8 mouse cellular contexts compared by ENCODE assay signal in the genomic region with DNA sequence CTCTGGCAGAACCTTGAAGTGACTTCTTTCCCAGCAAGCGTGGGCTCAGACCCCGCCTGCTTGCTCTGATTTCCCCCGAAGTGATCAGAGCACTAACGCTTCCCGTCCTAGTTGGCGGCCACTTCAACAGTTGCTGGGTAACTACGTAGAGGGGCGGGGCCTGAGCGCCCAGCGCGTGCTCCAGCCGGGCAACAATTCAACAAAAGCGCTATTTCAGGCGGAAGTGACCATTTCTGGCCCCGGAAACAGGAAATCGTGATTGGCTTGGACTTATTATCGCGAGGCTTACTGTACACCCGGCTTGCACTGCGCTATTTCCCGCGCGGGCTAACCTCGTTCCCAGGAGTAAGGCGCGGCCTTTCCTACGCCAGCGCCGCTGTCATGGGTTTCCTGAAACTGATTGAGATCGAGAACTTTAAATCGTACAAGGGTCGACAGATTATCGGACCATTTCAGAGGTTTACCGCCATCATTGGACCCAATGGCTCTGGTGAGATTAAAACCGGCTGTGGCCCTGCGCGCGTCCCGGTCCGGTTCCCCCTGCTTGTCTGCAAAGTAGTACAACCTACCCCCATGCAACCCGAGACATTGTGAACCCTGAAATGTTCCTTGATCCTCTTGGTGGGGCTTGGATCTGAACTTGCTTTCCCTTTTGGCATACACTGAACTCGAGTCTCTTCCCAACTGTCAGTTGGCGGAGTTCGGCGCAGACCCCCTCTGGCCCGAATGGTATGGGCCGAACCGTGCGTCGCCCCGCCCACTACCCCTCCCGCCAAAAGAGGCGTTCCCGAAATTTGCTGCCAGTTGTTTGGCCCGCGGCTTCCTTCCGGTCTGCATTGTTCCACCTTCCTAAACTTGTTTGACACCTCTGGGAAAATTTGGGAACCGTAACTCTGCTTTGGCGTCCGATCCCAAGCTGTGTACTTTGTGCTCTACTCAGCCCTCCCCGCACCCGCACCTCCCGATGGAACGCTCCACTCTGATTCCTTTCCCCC. TPM values are rescaled to one million over a fixed set of nuclear protein-coding genes. Genes with fewer than 3 reads are reported as not detected.
A peak's percentile ranks its signal among the peaks of the same experiment; 100 is the strongest.
DNase-seq lines count a peak whose midpoint lies in the region; ATAC-seq lines count a peak whose summit lies in the region.

TSS of gene Ribc1 (minus strand) at position 145 of the 995 bp plus-strand sequence.
TSS of gene Smc1a (plus strand) at position 278 of the 995 bp plus-strand sequence.

- H3K4me1 ChIP-seq in intestine, embryonic 14.5 days (replicated peaks; ENCODE audit: control insufficient read depth, insufficient read depth, low read length), result no peaks in the 10 kb centered on the region

- H3K27me3 ChIP-seq in intestine, embryonic 14.5 days (replicated peaks; ENCODE audit: control insufficient read depth, insufficient read depth, low read length), result 0 out of 2 replicates have a peak, but pooled peaks cover 3% of the 10 kb centered on the region

- DNase-seq in adipocyte (ENCODE audit: low spot score), result peak; percentile 97
- peak; percentile 94 for DNase-seq in embryo, embryonic 10 days (ENCODE audit: low spot score)
- peak; percentile 90 for DNase-seq in gastrocnemius, postnatal 14 days
- DNase-seq in intestine, embryonic 14.5 days (ENCODE audit: low spot score), result peak; percentile 89
- DNase-seq in left cerebral cortex, postnatal 14 days (ENCODE audit: low spot score in 2 of 2), result peak; percentile 90 to 95
- DNase-seq in mesoderm, embryonic 11.5 days (ENCODE audit: low read depth, low spot score), result peak; percentile 94
- peak; percentile 88 to 90 for DNase-seq in right cerebral cortex, postnatal 36 days (ENCODE audit: low spot score in 2 of 2)
- peak; percentile 91 for DNase-seq in yolk sac, embryonic 10.5 days (ENCODE audit: low spot score)

- H3K9ac ChIP-seq in intestine, embryonic 14.5 days (ENCODE audit: low read length), result peak within 1 kb of the TSS; percentile 72

- no peaks in the 10 kb centered on the region for H3K36me3 ChIP-seq in intestine, embryonic 14.5 days (ENCODE audit: control insufficient read depth, insufficient read depth, low read length)

- H3K4me3 ChIP-seq in intestine, embryonic 14.5 days (ENCODE audit: low read depth, low read length), result peak within 1 kb of the TSS; percentile 55

- no peaks in the 10 kb centered on the region for H3K9me3 ChIP-seq in intestine, embryonic 14.5 days (ENCODE audit: control insufficient read depth, low read length)

- 13% methylated on average over 63 of the region's 64 CpGs for WGBS in intestine, embryonic 14.5 days

- H3K4me2 ChIP-seq in intestine, embryonic 14.5 days (ENCODE audit: low read length), result peak within 1 kb of the TSS; percentile 53

- peak within 1 kb of the TSS; percentile 91 for H3K27ac ChIP-seq in intestine, embryonic 14.5 days (ENCODE audit: low read depth)

- peak; percentile 98 for ATAC-seq in intestine, embryonic 14.5 days (replicated peaks; ENCODE audit: low FRiP score, low TSS enrichment, low read depth)

- intact Hi-C loops in gastrocnemius, postnatal 14 days (cut with DNase I; ENCODE audit: low total_unique reads), result no loop called here
- intact Hi-C loops in left cerebral cortex, postnatal 14 days (cut with DNase I), result loop anchor here (2.0 kb wide), 1 partner anchor 130 kb away; no protein-coding TSS in a partner anchor

RNA-seq across cellular contexts. Expression of gene Ribc1, which starts in this region (rescaled TPM):
- total RNA-seq in gastrocnemius, postnatal 14 days (2021), result under 1 TPM; 0.18 to 0.44 TPM
- 2.4 and 3.2 TPM in 2 replicates for polyA plus RNA-seq in intestine, embryonic 14.5 days (2014; fragmentation: Nextera tagmentation; extraction: Ambion mirVana)
- 1 to 10 TPM in 1 of 2 experiments, not detected in 1; 2.2 TPM for total RNA-seq in left cerebral cortex, postnatal 14 days (2021)

RNA-seq across cellular contexts. Expression of gene Smc1a, which starts in this region (rescaled TPM):
- total RNA-seq in gastrocnemius, postnatal 14 days (2021), result 10 to 100 TPM; 27.7 to 28.5 TPM
- polyA plus RNA-seq in intestine, embryonic 14.5 days (2014; fragmentation: Nextera tagmentation; extraction: Ambion mirVana), result 91.5 and 101 TPM in 2 replicates
- 10 to 100 TPM; 46.6 to 49.5 TPM for total RNA-seq in left cerebral cortex, postnatal 14 days (2021)

Comparison
In these comparisons a context has a peak if more than half of its experiments do, and no peak if none do; other contexts are left out.
1. Peak in every context shown above with its lines: DNase-seq, ATAC-seq, H3K4me3 ChIP-seq and H3K27ac ChIP-seq.